Mouse (Mus musculus) heart, postnatal 0 days (tissue): Measurements from ENCODE around the gene Uqcc2.

ENCODE experiments used
- CTCF ChIP-seq: IDR thresholded peaks from 2 replicates; pipeline ENCODE4 v1.5.1; 2016; ENCODE audit warnings: antibody characterized with exemption, control low read depth, low read depth
- EP300 ChIP-seq: IDR thresholded peaks from 2 replicates; pipeline ENCODE4 v1.6.1; 2016; ENCODE audit warnings: antibody characterized with exemption, low read depth

DNA sequence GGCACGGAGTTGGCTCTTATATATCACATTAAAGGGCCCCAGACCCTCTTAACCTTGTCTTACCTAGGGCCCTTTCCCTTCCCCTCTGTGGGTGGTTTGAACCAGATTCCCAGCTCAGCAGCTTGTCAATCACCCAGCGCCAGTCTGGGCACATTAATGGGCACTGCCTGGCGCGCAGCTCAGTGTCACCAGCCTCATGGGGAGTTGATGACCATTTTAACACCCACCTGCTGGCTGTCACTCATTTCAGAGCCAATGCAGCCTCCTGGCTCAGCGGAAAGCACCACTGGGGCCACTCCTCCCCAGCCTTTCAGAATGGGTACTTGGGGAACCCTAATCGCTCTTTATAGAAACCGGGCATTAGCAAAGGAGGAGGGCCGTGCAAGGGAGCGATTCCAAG, 4.7 kb upstream of the Uqcc2 start:
- no peak for TF ChIP-seq CTCF
- no peak for TF ChIP-seq EP300
